Mouse (Mus musculus): ENCODE measurements around the gene Spry2. TPM values are rescaled to one million over a fixed set of nuclear protein-coding genes. Genes with fewer than 3 reads are reported as not detected.

The Spry2 gene
- polyA plus RNA-seq (2012; rRNA removed) (35.6 and 43.7 TPM in 2 replicates), polyA plus RNA-seq (2014; fragmentation: Nextera tagmentation; extraction: Ambion mirVana) (75.9 and 80.1 TPM in 2 replicates)

DNA sequence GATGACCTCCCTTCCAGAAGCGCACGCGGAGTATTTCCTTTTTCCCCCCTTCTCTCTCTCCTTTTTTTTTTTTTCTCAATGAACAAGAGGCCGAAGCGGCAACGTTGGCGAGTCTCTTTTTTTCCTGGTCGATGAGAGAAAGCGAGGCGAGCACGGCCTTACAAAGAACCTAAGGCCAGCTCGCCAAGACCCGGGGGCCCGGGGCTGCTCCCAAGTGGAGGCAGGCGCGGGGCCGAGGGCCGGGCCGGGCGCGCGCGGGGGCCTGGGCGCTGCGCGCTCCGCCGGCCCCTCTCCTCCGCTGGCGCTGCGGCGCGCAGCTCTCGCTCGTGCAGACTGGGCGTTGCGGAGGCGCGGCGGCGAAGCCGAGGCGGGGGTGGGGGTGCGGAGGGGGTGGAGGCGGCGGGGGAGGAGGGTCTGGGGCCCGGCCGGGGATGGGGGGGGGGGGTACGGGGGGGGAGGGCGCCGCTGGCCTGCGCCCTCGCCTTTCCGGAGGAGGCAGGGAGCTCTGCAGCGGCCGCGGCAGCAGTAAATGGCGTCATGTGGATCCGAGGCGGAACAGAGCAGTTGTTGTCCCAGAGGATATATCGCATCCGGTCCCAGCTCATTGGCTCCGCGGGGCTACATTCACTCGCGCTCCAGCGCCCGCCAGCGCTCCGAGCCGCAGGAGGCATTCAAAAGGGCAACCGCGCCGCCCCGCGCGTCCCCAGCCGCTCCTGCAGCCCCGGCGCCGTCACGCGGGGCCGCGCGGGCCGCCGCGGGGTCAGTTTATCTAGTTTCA, at the start of gene Spry2:
Gene Spry2, minus strand, starts transcription at position 29 of the 778 bp plus-strand sequence.
- DNase-seq (ENCODE audit: low spot score) (peak; percentile 98), ATAC-seq (ENCODE audit: low FRiP score, low read depth) (peak; percentile 91)
- Histone ChIP-seq H3K4me1 (ENCODE audit: control insufficient read depth, insufficient read depth, low read length) (peaks cover 13% of the 10 kb centered on the region; the same call in 1 of the 2 replicates), H3K4me2 (replicated peaks; ENCODE audit: low read depth, low read length, severe bottlenecking) (peak within 1 kb of the TSS; percentile 89), H3K9ac (ENCODE audit: low read depth, low read length, severe bottlenecking) (peak within 1 kb of the TSS; percentile 98), H3K9me3 (ENCODE audit: control insufficient read depth, low read length) (no peaks in the 10 kb centered on the region), H3K4me3 (replicated peaks; ENCODE audit: low read length) (peak within 1 kb of the TSS; percentile 91), H3K27me3 (ENCODE audit: control insufficient read depth, insufficient read depth, low read length) (no peaks in the 10 kb centered on the region), H3K27ac (replicated peaks; ENCODE audit: low read depth, low read length) (peak within 1 kb of the TSS; percentile 98), H3K36me3 (ENCODE audit: control insufficient read depth, insufficient read depth, low read length) (peaks cover 15% of the 10 kb centered on the region)
- peak; percentile 54; the same call in 1 of the 2 replicates for TF ChIP-seq POLR2A (IDR thresholded peaks at IDR 0.05; ENCODE audit: borderline replicate concordance, extremely low read depth, insufficient read depth, insufficient read length)
- WGBS = under 1% methylated on average over 57 of the region's 89 CpGs

DNA sequence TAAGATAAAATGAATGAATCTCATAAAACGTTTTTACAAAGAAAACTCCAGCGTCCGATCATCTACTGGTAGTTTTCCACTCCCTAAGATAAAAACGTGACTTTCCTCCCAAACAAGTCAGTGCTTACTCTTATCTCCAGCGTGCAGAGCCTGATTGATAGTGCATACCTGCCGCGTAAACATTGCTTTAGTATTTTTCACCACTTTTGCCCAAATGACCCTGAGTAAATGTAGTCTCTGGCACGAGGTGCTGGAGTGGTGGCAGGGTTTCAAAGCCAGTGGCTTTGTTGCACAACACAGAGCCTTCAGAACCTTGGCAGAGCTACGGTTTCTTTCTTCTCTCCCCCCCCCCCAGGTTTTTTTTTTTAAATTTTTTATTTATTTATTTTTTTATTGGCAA, 44.7 kb upstream of the Spry2 start:
- no peak overlapping the region for H3K4me3 ChIP-seq (replicated peaks; ENCODE audit: low read length)

GRCm38 (mm10) chr14:105926726-105927125, 30.1 kb upstream of the Spry2 start:
- Histone ChIP-seq H3K9me3 (ENCODE audit: control insufficient read depth, low read length) (no peaks in the 10 kb centered on the region), H3K4me3 (replicated peaks; ENCODE audit: low read length) (no peak overlapping the region), H3K9ac (ENCODE audit: low read depth, low read length, severe bottlenecking) (no peak overlapping the region), H3K27ac (replicated peaks; ENCODE audit: low read depth, low read length) (no peak overlapping the region), H3K27me3 (ENCODE audit: control insufficient read depth, insufficient read depth, low read length) (no peaks in the 10 kb centered on the region), H3K36me3 (ENCODE audit: control insufficient read depth, insufficient read depth, low read length) (no peaks in the 10 kb centered on the region), H3K4me2 (replicated peaks; ENCODE audit: low read depth, low read length, severe bottlenecking) (no peak overlapping the region), H3K4me1 (ENCODE audit: control insufficient read depth, insufficient read depth, low read length) (0 out of 2 replicates have a peak, but pooled peaks cover 6% of the 10 kb centered on the region)
- DNase-seq (ENCODE audit: low spot score) (no peak), ATAC-seq (ENCODE audit: low FRiP score, low read depth) (no peak)
- no peak for TF ChIP-seq POLR2A (IDR thresholded peaks at IDR 0.05; ENCODE audit: borderline replicate concordance, extremely low read depth, insufficient read depth, insufficient read length)
- 80% methylated on average over 9 of the region's 9 CpGs for WGBS

More for the DNA sequence above, 44.7 kb upstream of the Spry2 start:
- Histone ChIP-seq H3K27ac (replicated peaks; ENCODE audit: low read depth, low read length) (no peak overlapping the region), H3K27me3 (ENCODE audit: control insufficient read depth, insufficient read depth, low read length) (no peaks in the 10 kb centered on the region), H3K4me2 (replicated peaks; ENCODE audit: low read depth, low read length, severe bottlenecking) (no peak overlapping the region), H3K4me1 (ENCODE audit: control insufficient read depth, insufficient read depth, low read length) (no peaks in the 10 kb centered on the region), H3K9ac (ENCODE audit: low read depth, low read length, severe bottlenecking) (no peak overlapping the region), H3K36me3 (ENCODE audit: control insufficient read depth, insufficient read depth, low read length) (no peaks in the 10 kb centered on the region), H3K9me3 (ENCODE audit: control insufficient read depth, low read length) (no peaks in the 10 kb centered on the region)
- ATAC-seq (ENCODE audit: low FRiP score, low read depth) (no peak), DNase-seq (ENCODE audit: low spot score) (no peak)
- no peak for TF ChIP-seq POLR2A (IDR thresholded peaks at IDR 0.05; ENCODE audit: borderline replicate concordance, extremely low read depth, insufficient read depth, insufficient read length)
- WGBS = 77% methylated on average over 9 of the region's 9 CpGs

GRCm38 (mm10) chr14:105925305-105925704, 28.7 kb upstream of the Spry2 start:
- 77% methylated on average over 2 of the region's 2 CpGs for WGBS

GRCm38 (mm10) chr14:105924712-105925111, 28.1 kb upstream of the Spry2 start:
- no peaks in the 10 kb centered on the region for H3K27me3 ChIP-seq (ENCODE audit: control insufficient read depth, insufficient read depth, low read length)
- no peak for ATAC-seq (ENCODE audit: low FRiP score, low read depth)
- no peaks in the 10 kb centered on the region for H3K36me3 ChIP-seq (ENCODE audit: control insufficient read depth, insufficient read depth, low read length)
- no peaks in the 10 kb centered on the region for H3K9me3 ChIP-seq (ENCODE audit: control insufficient read depth, low read length)
- H3K4me1 ChIP-seq (ENCODE audit: control insufficient read depth, insufficient read depth, low read length) = peaks cover 16% of the 10 kb centered on the region; the same call in 1 of the 2 replicates
- peak; percentile 51 for DNase-seq (ENCODE audit: low spot score)
- no peak overlapping the region for H3K4me2 ChIP-seq (replicated peaks; ENCODE audit: low read depth, low read length, severe bottlenecking)
- H3K9ac ChIP-seq (ENCODE audit: low read depth, low read length, severe bottlenecking) = no peak overlapping the region
- H3K4me3 ChIP-seq (replicated peaks; ENCODE audit: low read length) = no peak overlapping the region
- H3K27ac ChIP-seq (replicated peaks; ENCODE audit: low read depth, low read length) = no peak overlapping the region
- WGBS = 57% methylated on average over 1 of the region's 1 CpGs
- TF ChIP-seq POLR2A (IDR thresholded peaks at IDR 0.05; ENCODE audit: borderline replicate concordance, extremely low read depth, insufficient read depth, insufficient read length) = no peak

More at GRCm38 (mm10) chr14:105925305-105925704, 28.7 kb upstream of the Spry2 start:
- no peak for TF ChIP-seq POLR2A (IDR thresholded peaks at IDR 0.05; ENCODE audit: borderline replicate concordance, extremely low read depth, insufficient read depth, insufficient read length)
- Histone ChIP-seq H3K4me2 (replicated peaks; ENCODE audit: low read depth, low read length, severe bottlenecking) (no peak overlapping the region), H3K9me3 (ENCODE audit: control insufficient read depth, low read length) (no peaks in the 10 kb centered on the region), H3K4me1 (ENCODE audit: control insufficient read depth, insufficient read depth, low read length) (peaks cover 16% of the 10 kb centered on the region; the same call in 1 of the 2 replicates), H3K27me3 (ENCODE audit: control insufficient read depth, insufficient read depth, low read length) (no peaks in the 10 kb centered on the region), H3K27ac (replicated peaks; ENCODE audit: low read depth, low read length) (no peak overlapping the region), H3K4me3 (replicated peaks; ENCODE audit: low read length) (no peak overlapping the region), H3K9ac (ENCODE audit: low read depth, low read length, severe bottlenecking) (no peak overlapping the region), H3K36me3 (ENCODE audit: control insufficient read depth, insufficient read depth, low read length) (no peaks in the 10 kb centered on the region)
- no peak for DNase-seq (ENCODE audit: low spot score)
- no peak for ATAC-seq (ENCODE audit: low FRiP score, low read depth)
